Mouse (Mus musculus) brain, adult 10 weeks (tissue): ENCODE results near the gene Olfr658. TPM values are rescaled to one million over a fixed set of nuclear protein-coding genes. Genes with fewer than 3 reads are reported as not detected.

Experiments
- polyA plus RNA-seq: library from polyadenylated mRNA; stranded (reverse); fragments of 350-450 nt; fragmentation: Illumina TruSeq; extraction: RNeasy Lipid Tissue Mini Kit (QIAGEN cat#74804); gene quantifications from one replicate; pipeline ENCODE4 v1.2.3, GENCODE M21; 2015; ENCODE audit warnings: low read depth, low replicate concordance

Olfr658 gene
- polyA plus RNA-seq, result 0.19 TPM

GRCm38 (mm10) chr7:104646841-104647482 is at the start of gene Olfr658:
Gene Olfr658, minus strand, starts transcription at chr7:104647305.

GRCm38 (mm10) chr7:104686201-104686600 is 39.1 kb upstream of the Olfr658 start, which contains the start of gene Olfr661:
Gene Olfr661, plus strand, starts transcription at chr7:104686501.

GRCm38 (mm10) chr7:104666453-104666852 is 19.3 kb upstream of the Olfr658 start, which contains the start of gene Olfr659:
Gene Olfr659, plus strand, starts transcription at chr7:104666753.

DNA sequence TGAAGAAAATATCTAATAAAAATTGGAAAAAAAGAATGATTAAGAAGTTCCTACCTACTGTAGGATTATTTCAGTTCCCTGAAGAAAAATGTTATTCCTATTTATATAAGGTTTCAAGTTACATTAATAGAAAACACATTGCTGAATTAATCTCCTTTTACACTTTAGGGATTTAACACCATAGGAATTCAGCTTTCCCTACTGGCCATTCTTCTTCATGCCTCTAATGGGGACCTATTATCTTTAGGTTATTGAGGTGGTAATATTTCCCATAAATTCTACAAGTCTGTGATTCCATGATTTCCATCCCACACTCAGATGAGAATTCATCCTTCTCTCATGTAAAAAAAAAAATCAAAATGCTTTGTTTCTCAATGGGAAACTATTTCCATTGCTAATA is 22.6 kb downstream of the Olfr658 start, which contains the start of gene Olfr657:
TSS of gene Olfr657 (plus strand) at position 301 of the 400 bp plus-strand sequence.

GRCm38 (mm10) chr7:104613655-104614054 is 33.5 kb downstream of the Olfr658 start, which contains the start of gene Olfr656:
Gene Olfr656, plus strand, starts transcription at chr7:104613955.

DNA sequence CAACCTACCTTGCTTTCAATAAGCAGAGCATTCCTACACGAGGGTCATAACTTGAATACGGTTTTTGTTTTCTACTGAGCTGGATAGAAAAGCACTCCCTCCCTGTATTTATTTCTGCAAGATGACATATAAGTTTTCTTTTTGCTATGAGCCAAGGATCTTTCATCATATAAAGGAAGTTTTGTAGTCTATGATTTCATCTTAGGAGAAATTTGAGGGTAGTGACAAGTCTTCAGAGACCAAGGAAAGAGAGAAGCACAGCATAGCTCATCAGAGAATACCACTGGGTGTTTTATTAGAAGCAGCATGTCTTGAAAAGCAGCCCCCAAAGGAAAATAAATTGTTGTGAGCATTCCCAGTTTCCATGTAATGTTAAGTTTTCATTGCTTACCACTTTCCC is 45.4 kb downstream of the Olfr658 start, which contains the start of gene Olfr655:
TSS of gene Olfr655 (minus strand) at position 101 of the 400 bp plus-strand sequence.

Other genes starting within 250 kb of the Olfr658 start
- not detected for gene Trim30c, start 246.5 kb downstream of the Olfr658 start, polyA plus RNA-seq
- gene Trim30a, start 182.1 kb downstream of the Olfr658 start, polyA plus RNA-seq, result 1.9 TPM
- gene Trim30d, start 139.5 kb downstream of the Olfr658 start, polyA plus RNA-seq, result 1.5 TPM
- gene Olfr651, start 97.2 kb downstream of the Olfr658 start, polyA plus RNA-seq, result not detected
- gene Olfr652, start 86.4 kb downstream of the Olfr658 start, polyA plus RNA-seq, result not detected
- gene Olfr653, start 70.0 kb downstream of the Olfr658 start, polyA plus RNA-seq, result not detected
- not detected for gene Olfr654, start 60.3 kb downstream of the Olfr658 start, polyA plus RNA-seq
- gene Olfr655, start 45.5 kb downstream of the Olfr658 start, polyA plus RNA-seq, result not detected
- not detected for gene Olfr656, start 33.4 kb downstream of the Olfr658 start, polyA plus RNA-seq
- gene Olfr657, start 22.5 kb downstream of the Olfr658 start, polyA plus RNA-seq, result not detected
- gene Olfr659, start 19.4 kb upstream of the Olfr658 start, polyA plus RNA-seq, result not detected
- not detected for gene Olfr661, start 39.2 kb upstream of the Olfr658 start, polyA plus RNA-seq
- not detected for gene Usp17le, start 130.2 kb upstream of the Olfr658 start, polyA plus RNA-seq
- not detected for gene Usp17lb, start 195.3 kb upstream of the Olfr658 start, polyA plus RNA-seq
- gene Usp17la, start 209.7 kb upstream of the Olfr658 start, polyA plus RNA-seq, result not detected
- gene Olfr665, start 230.7 kb upstream of the Olfr658 start, polyA plus RNA-seq, result not detected
- not detected for gene Olfr666, start 248.6 kb upstream of the Olfr658 start, polyA plus RNA-seq